Mouse (Mus musculus): ENCODE results near the gene Klc2.
A peak's percentile ranks its signal among the peaks of the same experiment; 100 is the strongest.

Gene Klc2

DNA sequence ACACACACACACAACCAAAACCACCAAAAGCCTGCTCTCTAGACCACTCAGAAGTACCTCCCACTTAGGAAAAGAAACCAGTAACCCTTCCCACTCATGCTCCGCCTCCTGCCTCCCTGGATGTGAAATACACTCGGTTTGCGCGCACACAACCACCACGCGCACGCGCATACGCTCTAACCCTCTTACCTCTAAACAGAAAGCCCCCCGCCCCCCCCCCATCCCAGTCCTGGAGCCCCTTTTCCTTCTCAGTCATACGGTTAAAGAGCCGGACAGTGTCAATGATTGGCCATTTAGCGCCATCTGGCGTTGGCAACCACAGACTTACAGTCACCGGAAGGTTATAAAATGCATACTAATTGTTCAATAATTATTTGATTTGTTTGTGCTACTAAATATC is 45.3 kb downstream of the Klc2 start:
- peak; percentile 51 to 80 for DNase-seq (ENCODE audit: low spot score in 2 of 2)

DNA sequence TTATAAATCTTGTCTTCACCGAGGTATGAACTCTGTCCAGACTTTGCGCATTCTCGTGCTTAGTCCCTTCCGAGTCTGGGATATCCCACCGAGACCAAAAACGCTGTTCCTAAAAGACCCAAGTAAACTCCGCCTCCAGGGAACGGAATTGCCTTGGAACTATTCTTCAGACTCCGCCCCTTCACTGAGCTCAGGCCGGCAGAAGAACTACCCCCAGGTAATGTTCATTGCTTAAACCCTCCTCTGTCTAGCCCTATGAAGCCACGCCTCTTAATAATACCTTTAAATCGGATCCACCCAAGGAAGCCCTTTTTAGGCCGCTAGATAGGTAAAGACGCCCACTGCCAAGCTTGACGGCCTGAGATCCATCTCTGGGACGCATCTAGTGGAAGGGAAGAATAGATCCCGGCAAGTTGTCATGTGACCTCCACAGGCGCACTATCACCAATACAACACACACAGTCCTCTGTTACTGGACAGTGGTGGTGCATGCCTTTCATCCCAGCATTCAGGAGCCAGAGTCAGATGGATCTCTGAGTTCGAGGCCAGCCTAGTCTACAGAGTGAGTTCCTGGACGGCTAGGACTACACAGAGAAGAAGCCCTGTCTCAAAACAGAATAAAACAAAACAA is 45.9 kb downstream of the Klc2 start:
- DNase-seq (ENCODE audit: low spot score in 2 of 2): no peak

DNA sequence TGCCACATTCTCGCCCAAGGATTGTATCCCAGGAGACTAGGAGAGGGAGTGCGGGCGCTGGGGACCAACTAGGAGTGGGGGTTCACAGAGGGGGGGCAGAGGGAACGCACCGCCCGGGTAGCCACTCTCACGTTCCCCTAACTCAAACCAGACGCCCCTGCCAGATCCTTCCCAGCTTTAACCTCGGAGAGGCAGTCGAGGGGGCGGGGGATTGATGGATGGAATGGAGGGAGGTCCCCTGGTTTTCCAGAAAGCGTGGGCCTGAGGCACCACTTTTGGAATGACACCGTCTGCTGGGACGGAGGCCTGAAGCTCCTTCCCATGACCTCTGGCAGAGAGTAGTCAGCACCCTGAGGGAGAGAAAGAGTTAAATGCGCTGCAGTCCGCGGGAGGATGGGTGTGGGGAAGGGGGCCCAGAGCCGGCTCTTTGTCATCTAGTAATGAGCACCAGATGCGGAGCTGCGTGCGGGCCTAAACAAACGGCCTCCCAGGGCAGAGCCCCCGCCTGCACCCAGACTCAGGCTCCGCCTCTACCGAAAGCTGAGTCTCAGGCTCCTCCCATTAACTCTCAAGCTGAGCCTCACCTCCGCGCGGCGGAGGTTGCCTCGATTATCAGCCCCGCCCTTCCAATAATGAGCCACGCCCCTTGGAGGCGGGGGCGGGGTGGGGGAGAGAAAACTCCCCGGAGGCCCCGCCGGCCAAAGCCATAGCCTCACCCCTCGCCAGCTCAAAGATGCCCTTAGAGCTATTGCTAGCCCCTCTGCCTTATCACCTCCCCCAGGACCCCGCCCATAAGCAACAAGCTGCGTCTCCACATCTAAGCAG is 46.6 kb downstream of the Klc2 start:
- peak; percentile 50 to 76 for DNase-seq (ENCODE audit: low spot score in 2 of 2)

DNA sequence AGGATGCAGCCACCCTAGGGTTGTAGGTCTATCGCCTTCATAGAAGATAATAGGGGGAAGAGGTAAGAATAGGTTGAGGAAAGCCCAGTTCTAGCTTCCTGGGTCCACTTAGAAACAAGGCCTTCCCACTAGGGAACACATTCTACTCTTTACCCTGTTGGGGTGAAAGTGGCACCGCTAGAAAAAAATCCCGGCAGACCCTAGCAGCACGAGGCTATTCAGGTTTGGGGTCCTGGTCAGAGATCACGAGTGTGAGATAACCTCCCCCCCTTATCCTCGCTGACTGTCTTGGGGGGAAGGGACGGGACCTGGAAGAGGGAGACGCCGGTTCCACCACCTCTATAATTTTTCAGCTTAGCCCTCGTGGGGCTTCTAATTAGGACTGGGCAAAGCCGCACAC is 47.3 kb downstream of the Klc2 start:
- DNase-seq (ENCODE audit: low spot score in 2 of 2): no peak

DNA sequence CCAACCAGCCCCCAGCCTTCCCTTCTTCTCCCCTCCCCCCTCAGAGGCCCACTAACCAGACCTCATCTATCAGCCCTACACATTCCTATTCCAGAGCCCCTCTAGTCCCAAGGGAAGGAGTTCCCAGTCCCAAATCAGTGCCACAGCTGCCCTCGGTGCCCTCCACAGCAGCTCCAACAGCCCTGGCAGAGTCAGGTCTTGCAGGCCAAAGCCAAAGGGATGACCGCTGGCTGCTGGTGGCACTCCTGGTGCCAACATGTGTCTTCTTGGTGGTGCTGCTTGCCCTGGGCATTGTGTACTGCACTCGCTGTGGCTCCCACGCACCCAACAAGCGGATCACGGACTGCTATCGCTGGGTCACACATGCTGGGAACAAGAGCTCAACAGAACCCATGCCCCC is 48.4 kb downstream of the Klc2 start:
- DNase-seq (ENCODE audit: low spot score in 2 of 2): no peak

DNA sequence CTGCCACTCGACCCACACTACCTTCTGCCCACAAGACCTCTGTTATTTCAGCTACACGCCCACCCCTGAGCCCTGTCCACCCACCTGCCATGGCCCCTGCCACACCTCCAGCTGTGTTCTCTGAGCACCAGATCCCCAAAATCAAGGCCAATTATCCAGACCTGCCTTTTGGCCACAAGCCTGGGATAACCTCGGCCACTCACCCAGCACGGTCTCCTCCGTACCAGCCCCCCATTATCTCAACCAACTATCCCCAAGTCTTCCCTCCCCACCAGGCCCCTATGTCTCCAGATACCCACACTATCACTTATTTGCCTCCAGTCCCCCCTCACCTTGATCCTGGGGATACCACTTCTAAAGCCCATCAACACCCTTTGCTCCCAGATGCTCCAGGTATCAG is 48.9 kb downstream of the Klc2 start:
- no peak for DNase-seq (ENCODE audit: low spot score in 2 of 2)

DNA sequence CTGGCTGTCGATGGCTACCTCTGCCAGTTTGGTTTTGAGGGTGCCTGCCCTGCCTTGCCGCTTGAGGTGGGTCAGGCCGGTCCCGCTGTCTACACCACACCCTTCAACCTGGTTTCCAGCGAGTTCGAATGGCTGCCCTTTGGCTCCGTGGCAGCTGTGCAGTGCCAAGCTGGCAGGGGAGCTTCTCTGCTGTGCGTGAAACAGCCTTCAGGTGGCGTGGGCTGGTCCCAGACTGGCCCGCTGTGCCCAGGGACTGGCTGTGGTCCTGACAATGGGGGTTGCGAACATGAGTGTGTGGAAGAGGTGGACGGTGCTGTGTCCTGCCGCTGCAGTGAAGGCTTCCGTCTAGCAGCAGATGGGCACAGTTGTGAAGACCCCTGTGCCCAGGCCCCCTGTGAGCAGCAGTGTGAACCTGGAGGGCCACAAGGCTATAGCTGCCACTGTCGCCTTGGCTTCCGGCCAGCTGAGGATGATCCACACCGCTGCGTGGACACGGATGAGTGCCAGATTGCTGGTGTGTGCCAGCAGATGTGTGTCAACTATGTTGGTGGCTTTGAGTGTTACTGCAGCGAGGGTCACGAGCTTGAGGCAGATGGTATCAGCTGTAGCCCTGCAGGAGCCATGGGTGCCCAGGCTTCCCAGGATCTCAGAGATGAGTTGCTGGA is 49.7 kb downstream of the Klc2 start:
- peak in 1 of 2 experiments; percentile 53 for DNase-seq (ENCODE audit: low spot score in 2 of 2)

DNA sequence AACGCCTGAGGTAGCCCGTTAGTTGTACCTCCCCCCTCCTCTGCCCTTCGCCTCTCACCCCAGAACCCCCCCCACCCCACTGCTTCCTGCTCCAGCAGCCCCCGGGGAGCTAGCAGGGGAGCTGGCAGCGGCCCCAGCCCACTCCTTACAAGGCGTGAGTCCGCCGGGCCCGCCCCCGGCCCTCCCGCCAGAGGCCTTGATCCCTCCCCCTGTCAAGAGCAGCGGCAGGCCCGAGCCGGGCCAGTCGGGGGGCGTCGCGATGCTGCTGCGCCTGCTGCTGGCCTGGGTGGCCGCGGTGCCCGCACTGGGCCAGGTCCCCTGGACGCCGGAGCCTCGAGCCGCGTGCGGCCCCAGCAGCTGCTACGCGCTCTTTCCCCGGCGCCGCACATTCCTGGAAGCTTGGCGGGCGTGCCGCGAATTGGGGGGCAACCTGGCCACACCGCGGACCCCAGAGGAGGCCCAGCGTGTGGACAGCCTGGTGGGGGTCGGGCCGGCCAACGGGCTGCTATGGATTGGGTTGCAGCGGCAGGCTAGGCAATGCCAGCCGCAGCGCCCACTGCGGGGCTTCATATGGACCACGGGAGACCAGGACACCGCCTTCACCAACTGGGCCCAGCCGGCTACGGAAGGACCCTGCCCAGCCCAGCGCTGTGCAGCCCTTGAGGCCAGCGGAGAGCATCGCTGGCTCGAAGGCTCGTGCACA is 50.3 kb downstream of the Klc2 start, which contains the start of gene Cd248:
Gene Cd248, plus strand, starts transcription at position 212 of the 703 bp plus-strand sequence.
- DNase-seq (ENCODE audit: low spot score in 2 of 2): peak in 1 of 2 experiments; percentile 45

DNA sequence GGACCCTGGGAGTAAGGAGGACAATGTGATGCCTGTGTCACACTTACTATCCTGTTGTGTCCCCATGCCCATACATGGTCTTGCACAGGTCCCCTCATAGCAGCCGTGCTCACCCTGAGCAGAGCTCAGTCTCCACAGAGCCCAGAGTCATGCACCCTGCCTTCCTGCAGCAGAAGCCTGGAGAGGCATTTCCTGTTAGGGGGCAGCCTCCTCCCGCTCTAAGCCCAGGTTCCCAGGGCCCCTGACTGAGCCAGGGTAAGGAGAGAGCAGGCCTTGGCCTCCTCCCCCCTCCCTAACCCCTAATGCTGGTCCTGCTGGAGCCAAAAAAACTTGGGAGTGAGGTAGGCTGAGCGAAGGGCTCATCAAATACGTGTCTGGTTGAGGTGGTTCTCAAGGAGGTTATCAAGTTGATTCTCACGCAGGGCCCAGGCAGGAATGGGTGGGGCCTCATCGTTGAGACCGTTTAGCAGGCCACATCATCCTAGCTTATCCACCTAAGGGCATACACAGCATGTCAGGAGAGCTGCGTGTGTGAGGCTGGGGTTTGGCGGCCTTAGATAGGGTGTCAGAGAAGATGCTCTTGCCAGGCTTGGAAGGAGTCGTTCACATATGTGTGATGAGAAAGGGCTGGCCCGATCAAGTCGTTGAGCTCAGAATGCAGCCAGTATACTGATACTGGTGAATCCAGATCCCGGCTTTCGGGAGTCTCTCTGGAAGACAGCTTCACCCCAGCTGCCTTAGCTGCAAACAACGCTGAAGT is 51.1 kb downstream of the Klc2 start:
- DNase-seq (ENCODE audit: low spot score in 2 of 2): peak; percentile 41 to 65

DNA sequence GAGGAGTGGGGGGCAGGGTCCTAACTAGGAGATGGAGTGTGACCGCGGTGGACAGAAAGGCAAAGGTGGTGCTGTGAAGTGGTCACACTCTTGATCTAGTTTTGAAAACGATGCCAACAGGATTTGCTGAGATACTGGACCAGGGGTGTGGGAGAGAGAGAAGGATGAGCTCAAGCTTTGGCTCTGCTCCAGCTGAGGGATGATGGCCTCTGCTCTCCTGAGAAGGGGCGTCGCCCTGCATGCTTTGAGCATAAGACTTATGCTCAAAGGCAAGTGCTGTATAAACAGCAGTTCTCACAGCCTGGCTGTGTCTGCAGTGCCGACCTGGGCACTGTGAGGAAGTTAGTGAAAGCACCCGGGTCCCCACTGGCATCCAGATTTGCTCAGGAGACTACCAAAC is 53.3 kb downstream of the Klc2 start:
- DNase-seq (ENCODE audit: low spot score in 2 of 2): peak in 1 of 2 experiments; percentile 37

DNA sequence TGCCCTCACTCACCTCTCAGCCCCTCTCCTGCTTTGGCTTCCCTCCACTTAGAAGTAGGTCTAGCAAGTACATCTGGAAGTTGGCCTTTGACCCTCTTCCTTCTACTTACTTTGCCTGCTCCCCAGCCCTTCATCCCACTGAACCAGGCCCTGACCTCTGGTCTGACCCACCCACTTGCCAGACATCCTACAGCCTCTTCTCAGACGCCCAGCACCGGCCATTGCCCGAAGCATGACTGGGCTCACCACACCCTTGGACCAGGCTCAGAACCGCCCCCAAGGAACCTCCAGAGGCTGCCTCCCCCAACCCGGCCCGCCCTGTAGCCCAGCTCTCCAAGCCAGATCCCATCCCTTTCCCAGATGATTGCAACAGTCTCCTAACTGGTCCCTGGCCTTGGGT is 55.9 kb downstream of the Klc2 start:
- DNase-seq (ENCODE audit: low spot score in 2 of 2): no peak

DNA sequence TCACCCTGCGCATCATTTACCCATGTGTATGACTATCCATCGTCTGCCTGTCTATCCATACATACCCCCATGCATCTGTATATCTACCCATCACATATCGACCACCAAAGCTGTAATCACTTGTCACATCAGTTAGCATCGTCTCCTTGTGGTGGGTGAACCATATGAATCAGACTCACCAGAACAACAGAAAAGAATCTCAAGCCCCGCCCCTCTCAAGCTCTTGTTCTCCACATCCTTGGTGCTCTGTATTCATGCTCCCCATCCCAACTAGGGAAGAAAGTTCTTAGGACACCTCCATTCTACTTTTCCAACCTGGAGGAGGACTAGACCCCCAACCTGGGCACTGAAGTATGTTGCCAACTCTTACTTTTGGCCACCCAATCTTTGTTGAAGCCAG is 56.3 kb downstream of the Klc2 start:
- no peak for DNase-seq (ENCODE audit: low spot score in 2 of 2)

DNA sequence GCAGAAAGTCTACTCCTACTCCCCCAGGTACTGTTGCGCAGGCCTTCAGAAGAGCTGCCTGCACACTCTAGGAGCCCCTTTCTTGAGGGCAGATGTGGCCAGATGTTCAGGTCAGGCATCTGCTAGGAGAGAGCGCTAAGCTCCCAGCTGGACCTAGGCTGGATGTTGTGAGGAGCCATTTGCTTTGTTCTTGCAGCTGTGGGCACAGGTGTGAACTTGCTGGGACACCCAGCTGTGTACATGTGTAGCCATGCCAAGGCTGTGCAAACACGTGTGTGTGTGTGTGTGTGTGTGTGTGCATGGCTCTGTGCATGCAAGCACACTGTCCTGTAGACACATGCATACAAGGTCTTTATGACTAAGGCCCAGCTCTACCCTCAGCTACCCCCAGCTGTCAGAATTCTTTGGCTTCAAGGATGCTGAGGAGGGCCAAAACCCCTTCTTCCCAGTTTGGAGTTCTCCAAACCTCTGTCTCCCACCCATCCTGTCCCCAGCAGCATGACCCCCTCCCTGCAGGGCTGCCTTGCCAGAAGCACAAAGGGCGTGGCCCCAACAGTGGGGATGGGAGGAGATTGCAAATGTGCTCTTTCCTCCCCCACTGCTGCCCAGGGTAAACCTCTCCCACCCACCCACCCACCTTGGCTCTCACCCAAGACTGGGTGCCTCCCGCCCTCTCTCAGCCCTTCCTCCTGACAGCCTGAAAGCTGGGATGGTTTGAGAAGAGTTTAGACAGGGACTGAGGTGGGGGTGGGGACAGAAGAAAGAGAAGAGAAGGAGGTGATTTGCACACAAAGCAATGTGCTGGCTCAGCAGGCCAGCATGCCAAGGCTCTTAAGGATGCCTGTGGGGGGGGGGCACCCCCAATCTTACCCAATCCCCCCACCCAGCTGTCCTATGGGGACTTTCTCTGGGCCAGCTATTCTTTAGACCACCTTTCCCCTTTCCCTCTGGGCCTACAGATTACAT is 57.7 kb downstream of the Klc2 start:
- no peak for DNase-seq (ENCODE audit: low spot score in 2 of 2)

DNA sequence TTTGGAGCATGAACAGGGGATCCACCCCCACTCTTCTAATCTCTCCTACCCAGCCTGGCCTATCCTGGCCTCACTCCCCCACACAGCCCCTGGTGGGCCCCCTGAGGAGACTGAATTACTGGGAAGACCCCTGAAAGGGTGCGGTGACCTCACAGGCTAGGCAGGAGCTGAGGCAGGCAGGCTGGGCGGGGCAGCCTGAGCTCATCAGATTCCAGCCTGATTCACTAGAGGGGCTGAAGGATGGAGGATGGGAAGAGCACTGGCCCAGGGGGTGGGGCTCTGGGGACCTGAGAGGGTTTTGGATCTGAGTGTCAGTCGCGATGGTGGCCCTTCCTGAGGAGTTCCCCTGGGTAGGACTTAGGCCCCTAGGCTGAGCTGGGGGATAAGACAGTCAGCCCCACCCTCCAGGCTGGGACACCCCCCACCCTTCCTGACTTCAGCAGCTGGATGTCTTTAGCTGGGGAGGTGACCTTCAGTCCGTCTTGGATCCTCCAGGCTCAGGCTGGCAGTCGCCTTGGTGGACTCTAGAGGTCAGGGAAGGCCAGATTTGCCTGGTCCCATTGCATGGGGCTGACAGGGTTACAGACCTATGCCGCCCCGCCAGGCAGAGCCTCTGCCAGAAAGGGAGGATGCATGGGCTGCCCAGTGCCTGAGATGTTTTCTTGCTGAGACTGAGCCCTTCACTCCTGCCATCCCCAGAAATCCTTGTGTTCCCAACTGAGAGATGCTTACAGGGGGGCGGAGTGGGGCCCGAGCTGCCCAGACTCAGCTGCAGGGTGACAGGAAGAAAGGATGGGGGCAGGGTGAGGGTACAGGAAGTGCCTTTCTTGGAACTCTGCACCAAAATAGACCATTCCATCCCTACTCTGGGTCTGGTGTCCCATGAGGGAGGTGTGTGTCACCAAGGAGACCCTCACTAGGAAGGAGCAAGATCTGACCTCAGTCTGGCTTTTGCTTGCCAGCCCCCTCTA is 59.3 kb downstream of the Klc2 start:
- no peak for DNase-seq (ENCODE audit: low spot score in 2 of 2)

DNA sequence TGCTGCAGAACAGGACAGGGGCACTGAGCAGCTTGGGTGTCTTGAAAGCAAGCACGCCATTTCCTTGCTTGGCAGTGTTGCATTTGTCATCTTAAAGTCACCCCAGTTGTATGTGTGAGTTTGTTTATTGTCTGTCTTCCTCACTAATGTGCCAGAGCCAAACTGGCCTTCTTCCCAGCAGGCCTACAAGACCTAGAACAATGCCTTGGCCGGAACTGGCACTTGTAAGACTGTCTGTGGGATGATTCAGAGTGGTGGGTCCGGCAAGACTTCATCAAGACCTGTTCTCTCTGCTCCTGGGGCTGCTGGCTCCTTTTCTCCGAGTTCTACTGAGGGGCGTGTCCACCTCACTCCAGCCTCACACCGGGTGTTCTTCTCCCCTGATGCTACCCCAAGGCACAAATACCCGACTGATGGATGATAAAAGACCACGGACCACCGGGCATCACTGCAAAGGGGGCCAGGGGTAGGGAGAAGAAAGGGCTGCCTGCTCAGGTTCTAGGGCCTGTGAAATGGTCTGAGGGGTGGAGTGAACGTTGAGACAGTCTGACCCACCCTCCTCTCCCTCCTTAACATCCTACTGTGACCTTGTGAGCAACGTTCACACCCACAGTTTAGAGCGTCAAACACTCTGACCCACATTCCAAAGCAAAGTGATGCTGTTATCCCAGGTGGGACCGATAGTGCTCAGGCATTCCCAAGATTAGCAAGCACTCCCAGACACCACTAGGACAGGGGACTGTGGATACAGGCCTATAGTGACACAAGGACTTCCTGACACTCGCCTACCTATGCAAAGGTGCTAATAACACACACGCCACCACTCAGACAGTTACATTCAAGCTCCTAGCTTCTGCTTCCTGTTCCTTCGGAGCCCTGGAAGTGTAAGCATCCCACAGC is 60.2 kb downstream of the Klc2 start:
- no peak for DNase-seq (ENCODE audit: low spot score in 2 of 2)
